Mouse (Mus musculus) kidney, adult 2 months (tissue): ENCODE data around the gene Oas1a. TPM values are rescaled to one million over a fixed set of nuclear protein-coding genes. Genes with fewer than 3 reads are reported as not detected.

ENCODE experiments used
- DNase-seq: peaks from one replicate; pipeline ENCODE4 v3.0.0; 2021
- H3K27ac ChIP-seq: fragments of 200-500 bp; 2 replicates; pipeline ENCODE4 v1.5.1; 2012; ENCODE audit warnings: low read depth, low read length, control low read depth, inconsistent platforms; ENCODE audit not compliant: insufficient read depth
- H3K27me3 ChIP-seq: fragments of 200-500 bp; replicated peaks from 2 replicates; pipeline ENCODE4 v1.6.1; 2012; ENCODE audit warnings: mild to moderate bottlenecking, moderate library complexity, low read length, inconsistent platforms; ENCODE audit not compliant: control insufficient read depth, insufficient read depth
- H3K36me3 ChIP-seq: fragments of 200-500 bp; 2 replicates; pipeline ENCODE4 v1.6.1; 2012; ENCODE audit warnings: mild to moderate bottlenecking, moderate library complexity, low read length, inconsistent platforms; ENCODE audit not compliant: control insufficient read depth, insufficient read depth
- H3K4me1 ChIP-seq: fragments of 200-500 bp; 2 replicates; pipeline ENCODE4 v1.6.1; 2011; ENCODE audit warnings: low read length; ENCODE audit not compliant: control insufficient read depth, insufficient read depth
- H3K4me3 ChIP-seq: fragments of 200-500 bp; 2 replicates; pipeline ENCODE4 v1.5.1; 2011; ENCODE audit warnings: mild to moderate bottlenecking, low read depth, low read length, control low read depth; ENCODE audit not compliant: insufficient read depth
- CTCF ChIP-seq: fragments of 200-500 bp; conservative IDR thresholded peaks from 2 replicates; pipeline ENCODE4 v1.5.1; 2011; ENCODE audit warnings: low read depth, mild to moderate bottlenecking, control low read depth, low read length, moderate library complexity, mixed read lengths; ENCODE audit not compliant: insufficient read depth, insufficient read length
- POLR2A ChIP-seq: fragments of 200-500 bp; IDR thresholded peaks from one replicate; pipeline ENCODE4 v1.6.1; 2011; ENCODE audit warnings: low read depth, low read length, control low read depth
- WGBS: fragments of 180-500 bp; shearing (Covaris S2); methylation state at CpG from one replicate; pipeline ENCODE4 v1.1.7; 2018; 5-methylcytosine and 5-hydroxymethylcytosine counted together
- polyA plus RNA-seq: library from polyadenylated mRNA; depleted of rRNA; stranded (reverse); fragments of >200 nt; gene quantifications from 2 replicates; pipeline ENCODE4 v1.2.3, GENCODE M21; 2012; rRNA removed

Oas1a gene
- polyA plus RNA-seq, 1 experiment, result 7.9 TPM

DNA sequence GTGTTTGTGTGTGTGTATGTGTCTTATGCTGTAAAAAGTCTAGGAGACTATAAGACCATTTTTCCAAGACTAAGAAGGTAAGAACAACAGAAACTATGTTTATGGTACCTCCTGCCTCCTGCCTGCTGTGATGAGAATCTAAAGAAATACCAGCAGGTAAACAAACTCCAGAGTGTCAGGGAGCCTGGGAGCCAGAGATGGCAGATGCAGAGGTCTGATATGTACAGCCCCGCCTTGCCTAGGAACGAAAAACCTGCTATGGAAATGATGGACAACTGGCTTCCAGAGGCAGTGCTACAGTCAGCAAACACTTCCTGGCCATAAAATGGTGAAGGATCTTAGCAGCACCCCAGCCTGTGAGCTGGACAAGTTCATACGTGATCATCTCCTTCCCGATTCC is 60.3 kb downstream of the Oas1a start, which contains the start of gene Oas1f:
Oas1f (plus strand) TSS at position 301 of the 400 bp plus-strand sequence.
- no peak within 1 kb of the TSS for H3K4me3 ChIP-seq
- TF ChIP-seq POLR2A, result no peak
- TF ChIP-seq CTCF, result no peak
- WGBS, result 62% methylated on average over 4 of the region's 4 CpGs
- no peak for DNase-seq
- no peaks in the 10 kb centered on the region for H3K36me3 ChIP-seq
- H3K4me1 ChIP-seq, result no peaks in the 10 kb centered on the region
- H3K27me3 ChIP-seq, result no peaks in the 10 kb centered on the region
- no peak within 1 kb of the TSS for H3K27ac ChIP-seq

Other genes with a start within 250 kb of the Oas1a start
- gene Dtx1, start 195.6 kb downstream of the Oas1a start, polyA plus RNA-seq, result 1.5 and 4.4 TPM in 2 replicates
- 3.5 and 5.5 TPM in 2 replicates for gene Oas2, start 157.7 kb downstream of the Oas1a start, polyA plus RNA-seq
- 0.38 and 2.3 TPM in 2 replicates for gene Oas3, start 129.9 kb downstream of the Oas1a start, polyA plus RNA-seq
- not detected in 2 replicates for gene Oas1e, start 112.0 kb downstream of the Oas1a start, polyA plus RNA-seq
- 2.6 TPM in 2 replicates for gene Oas1c, start 95.0 kb downstream of the Oas1a start, polyA plus RNA-seq
- gene Oas1f, start 60.2 kb downstream of the Oas1a start, polyA plus RNA-seq, result 0.08 and 0.19 TPM in 2 replicates
- gene Oas1h, start 46.1 kb downstream of the Oas1a start, polyA plus RNA-seq, result not detected in 2 replicates
- gene Oas1g, start 19.9 kb downstream of the Oas1a start, polyA plus RNA-seq, result 2.5 and 2.7 TPM in 2 replicates
- not detected in 2 replicates for gene Oas1d, start 7.0 kb upstream of the Oas1a start, polyA plus RNA-seq
- 0.80 and 0.83 TPM in 2 replicates for gene Rph3a, start 102.6 kb upstream of the Oas1a start, polyA plus RNA-seq